Mouse (Mus musculus): ENCODE measurements around the gene Slc35b1.

Gene Slc35b1

GRCm38 (mm10) chr11:95384319-95384972, at the start of gene Slc35b1:
TSS of gene Slc35b1 (plus strand) at chr11:95384692.
- peak; percentile 93 to 96 for DNase-seq

DNA sequence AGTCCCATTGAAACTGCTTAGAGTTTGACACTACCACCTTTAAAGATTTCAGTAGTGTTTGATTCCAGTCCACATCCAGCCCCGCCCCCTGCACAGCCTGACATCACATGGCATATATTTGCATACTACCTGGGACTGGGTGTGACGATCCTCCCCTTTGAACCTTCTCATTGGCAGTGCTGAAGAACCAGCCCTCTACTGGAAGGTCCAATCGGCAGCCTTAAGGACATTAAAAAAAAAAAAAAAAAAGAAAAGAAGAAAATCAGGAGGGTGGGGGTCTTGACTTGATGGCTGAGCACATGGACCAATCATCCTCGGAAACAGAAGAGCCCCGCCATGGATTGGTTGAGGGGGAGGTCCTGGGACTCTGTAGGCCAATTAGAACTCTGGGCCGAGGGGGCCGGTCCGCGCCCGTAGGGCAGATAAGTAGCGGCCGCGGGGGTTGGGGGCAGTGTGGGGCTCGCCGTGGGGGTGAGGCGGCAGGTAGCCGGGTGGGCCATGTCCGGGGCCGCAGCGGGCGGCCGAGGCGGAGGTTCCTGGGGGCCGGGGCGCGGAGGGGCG, 47.8 kb upstream of the Slc35b1 start, which contains the start of gene Fam117a:
Gene Fam117a (plus strand): TSS at position 451 of the 561 bp plus-strand sequence.
- peak; percentile 29 to 39 for DNase-seq

DNA sequence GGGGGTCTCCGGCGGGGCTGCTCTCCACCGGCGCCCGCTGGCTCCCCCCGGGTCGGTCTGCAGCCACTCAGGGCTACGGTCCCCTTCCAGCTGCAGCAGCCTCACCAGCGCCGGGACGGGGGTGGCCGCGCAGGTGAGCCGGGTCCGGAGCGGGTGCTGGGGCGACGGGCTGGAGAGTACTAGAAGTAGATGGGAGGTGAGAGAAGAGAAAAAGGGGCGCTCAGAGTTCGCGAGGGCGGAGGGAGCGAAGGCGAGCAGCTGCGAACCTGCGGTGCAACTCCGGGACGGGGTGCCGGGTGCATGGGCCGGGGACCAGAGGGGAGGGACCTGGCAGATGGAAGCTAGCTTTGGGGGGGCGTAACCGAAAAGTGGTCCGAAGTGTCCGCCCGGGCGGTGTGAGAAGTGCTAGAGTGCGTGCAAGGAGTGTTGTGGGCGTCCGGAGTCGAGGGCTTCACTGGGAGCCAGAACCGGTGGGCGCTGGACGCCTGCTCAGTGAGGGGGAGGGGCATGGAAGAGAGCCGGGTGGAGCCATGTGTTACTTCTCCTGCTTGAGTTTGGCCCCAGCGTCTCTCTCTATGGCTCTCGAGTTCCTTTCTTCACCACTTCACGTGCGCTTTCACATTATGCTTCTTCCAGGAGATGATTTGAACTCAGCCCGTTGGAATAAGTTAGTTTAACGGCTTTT, 47.2 kb upstream of the Slc35b1 start:
- peak in 1 of 2 experiments; percentile 8 for DNase-seq

DNA sequence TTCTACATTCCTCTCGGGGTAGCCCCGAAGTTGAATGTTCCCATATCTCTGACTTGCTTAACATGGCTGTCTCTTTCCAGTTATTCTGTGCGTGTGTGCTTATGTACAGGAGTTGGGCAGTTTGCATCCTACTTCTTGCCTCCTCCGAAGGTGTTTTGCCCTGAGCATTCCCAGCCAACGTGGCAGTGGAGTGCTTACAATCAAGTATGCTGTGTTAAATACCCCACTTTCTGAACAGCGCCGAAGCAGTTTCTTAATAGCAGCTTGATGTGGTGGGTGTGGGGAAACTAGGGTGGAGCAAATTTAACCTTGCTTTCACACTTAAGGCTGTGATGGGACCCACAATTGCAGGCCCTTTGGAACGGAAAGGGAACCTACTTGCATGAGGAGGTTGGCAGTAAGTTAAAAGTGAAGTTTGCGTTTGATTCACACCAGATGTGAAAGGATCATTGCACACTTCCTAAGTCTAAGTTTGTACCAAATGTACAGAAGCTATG, 46.6 kb upstream of the Slc35b1 start:
- no peak for DNase-seq

- no peak for DNase-seq
These were observed 44.9 kb upstream of the Slc35b1 start for GRCm38 (mm10) chr11:95339471-95340021.

GRCm38 (mm10) chr11:95340259-95340658, 44.2 kb upstream of the Slc35b1 start:
- DNase-seq: no peak

GRCm38 (mm10) chr11:95340664-95341063, 43.8 kb upstream of the Slc35b1 start:
- no peak for DNase-seq

- no peak for DNase-seq
These were observed 41.3 kb upstream of the Slc35b1 start for GRCm38 (mm10) chr11:95343180-95343579.

- DNase-seq: no peak
These were observed 40.3 kb upstream of the Slc35b1 start for GRCm38 (mm10) chr11:95344181-95344580.

DNA sequence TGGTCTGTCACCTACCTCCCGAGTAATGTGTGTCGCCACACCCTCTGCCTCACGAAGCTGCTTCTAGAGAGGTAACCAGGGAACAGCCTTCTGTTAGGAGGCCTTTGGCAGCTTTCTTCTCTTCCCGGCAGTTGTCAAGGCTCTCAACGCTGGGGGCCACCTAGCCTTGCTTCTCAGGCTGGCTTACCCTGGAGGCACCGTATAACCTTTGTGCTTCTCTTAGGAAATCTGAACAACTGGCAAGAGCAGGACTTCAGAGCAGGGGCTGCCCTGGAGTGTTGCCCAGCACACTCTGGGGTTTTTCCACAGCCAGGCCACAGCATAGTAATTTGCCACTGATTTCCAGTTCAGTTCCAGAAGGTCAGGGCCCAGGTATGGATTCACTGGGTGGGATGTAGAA, 34.2 kb upstream of the Slc35b1 start:
- DNase-seq: no peak

DNA sequence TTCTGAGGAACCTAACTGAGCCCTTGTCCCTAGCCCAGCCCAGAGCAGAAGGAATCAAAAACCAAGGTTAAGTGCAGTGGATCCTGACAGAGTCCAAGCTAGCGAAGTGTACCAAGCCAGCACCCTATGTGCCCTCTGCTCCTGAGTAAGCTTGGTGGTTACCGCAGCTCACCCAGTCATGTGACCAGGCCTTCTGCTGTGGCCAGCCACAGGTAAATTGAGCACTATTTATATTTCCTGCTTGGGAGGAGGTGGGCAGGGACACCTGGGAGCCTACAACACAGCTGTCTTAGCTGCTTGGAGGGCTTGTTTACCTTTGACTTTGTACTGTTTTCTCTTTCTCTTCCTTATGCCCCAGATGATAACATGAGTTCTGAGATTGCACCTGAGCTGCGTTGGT, 33.5 kb upstream of the Slc35b1 start:
- no peak for DNase-seq

GRCm38 (mm10) chr11:95352686-95353085, 31.8 kb upstream of the Slc35b1 start:
- no peak for DNase-seq

DNA sequence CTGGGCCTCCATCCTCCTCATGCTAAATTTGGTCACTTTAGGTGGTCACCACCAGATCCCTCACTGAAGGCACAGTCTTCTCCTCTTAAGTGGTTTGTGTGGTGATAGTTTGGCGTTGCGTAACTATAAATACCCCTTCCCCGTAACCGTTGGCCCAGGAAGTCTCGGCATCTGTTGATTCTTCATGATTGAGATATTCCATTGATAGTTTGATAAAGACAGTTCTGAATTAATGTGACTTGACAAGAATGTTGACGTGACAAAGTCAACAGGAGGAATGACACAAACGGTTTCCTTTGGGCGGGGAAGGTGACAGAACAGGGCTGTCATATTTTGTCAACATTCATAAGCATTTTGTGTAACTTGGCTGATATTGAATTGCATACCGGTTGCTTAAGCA, 31.3 kb upstream of the Slc35b1 start:
- no peak for DNase-seq

- no peak for DNase-seq
These were observed 30.1 kb upstream of the Slc35b1 start for GRCm38 (mm10) chr11:95354228-95354944.

DNA sequence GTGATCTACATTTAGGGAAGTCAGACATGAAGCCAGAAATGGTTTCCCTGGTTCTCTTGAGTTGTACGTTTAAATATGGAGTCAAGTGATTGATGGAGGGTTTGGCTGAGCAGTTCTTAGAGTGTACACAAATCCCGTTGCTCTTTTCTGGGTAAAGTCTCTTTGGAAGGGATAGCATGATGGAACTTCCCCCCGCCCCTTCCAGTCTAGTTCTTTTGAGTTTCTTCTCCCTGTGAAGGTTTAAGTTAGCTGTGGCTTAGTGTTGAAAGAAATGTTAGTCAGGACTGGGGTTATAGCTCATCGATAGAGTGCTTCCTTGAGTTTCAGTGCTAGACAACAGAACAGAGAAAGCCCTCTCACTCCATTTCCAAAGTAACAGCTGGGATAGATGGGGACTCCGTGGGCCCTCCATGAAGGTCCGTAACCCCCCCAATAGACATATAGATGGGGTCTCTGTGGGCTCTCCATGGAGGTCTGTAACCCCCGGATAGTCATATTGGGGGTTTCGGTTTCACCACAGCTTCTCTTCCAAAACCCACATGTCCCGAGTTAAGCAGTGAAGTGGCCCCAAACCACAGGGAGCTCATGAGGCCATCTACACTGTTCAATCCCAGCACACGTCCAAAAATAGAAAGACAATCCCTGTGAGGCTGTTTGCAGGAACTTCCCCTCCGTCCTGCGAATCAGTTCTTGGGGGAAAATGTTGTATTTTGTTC, 29.4 kb upstream of the Slc35b1 start:
- no peak for DNase-seq

DNA sequence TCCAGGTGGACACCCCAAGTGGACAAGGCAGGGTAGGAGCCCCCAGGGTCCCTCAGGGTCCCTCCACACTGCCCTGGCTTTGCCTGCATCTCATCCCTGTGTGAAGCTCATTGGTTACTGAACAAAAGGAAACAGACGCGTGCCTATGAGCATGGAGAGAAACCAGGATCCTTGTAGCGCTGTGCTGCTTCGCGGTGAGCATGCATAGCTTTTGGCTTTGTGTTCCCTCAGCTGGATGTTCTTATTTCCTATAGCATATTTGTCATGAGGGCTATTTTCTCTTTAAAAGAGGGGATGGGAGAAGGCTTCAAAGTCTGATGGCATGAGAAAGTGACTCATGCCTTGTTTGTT, 28.9 kb upstream of the Slc35b1 start:
- DNase-seq: no peak

DNA sequence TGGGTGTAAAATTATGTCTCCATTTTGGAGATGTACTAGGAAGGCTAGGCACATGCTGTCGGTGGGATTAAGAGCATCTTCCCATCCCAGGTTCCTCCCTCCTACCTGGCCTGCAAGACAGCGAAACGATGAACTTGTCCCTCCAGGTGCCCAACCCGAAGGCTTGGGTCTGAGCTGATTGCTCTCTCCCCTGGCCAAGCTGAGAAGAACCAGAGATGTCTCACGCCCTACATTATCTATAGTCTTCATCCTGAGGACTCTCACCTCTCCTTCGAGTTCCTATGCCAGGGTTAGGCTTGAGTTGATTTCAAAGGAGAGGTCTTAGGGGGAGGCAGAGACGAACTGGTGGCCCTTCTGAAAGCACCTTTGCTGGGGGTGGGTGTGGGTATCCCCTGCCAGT, 28.5 kb upstream of the Slc35b1 start:
- no peak for DNase-seq

DNA sequence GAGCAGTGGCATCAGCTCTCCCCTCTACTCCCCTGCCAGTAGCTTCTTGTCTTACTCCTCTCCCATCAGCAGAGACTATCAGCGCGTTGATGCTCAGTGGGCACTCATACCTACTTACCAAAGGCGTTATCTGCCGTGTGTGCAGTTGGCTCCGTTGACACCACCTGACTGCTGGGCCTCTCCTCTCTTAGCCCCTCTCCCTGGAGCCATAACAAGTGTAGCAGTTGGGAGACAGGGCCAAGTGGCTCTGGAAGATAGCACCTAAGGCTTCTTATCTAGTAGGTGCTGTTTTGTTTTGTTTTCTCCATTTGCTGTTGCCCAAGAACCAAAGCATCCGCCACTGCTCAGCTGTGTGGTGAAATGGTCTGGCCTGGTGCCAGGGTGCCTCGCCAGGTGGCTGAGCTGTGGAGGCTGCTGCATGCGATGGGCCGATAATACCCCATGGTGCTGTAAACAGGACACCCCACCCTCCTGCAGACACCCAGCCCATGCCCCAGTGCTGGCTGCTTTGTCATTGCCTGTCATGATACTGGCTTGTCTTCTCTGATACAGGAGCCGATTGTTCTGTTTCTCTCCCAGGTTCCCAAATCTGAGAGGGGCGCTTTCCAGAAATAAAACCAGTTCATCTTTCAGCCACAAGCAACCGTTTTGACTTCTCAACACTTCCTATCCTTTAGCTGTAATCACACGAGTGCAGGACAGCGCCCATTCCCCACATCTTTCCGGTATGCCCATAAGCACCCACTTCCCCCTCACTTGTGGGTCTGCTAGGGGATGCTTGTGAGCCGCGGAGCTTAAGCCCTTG, 27.8 kb upstream of the Slc35b1 start:
- DNase-seq: peak; percentile 33 to 50

DNA sequence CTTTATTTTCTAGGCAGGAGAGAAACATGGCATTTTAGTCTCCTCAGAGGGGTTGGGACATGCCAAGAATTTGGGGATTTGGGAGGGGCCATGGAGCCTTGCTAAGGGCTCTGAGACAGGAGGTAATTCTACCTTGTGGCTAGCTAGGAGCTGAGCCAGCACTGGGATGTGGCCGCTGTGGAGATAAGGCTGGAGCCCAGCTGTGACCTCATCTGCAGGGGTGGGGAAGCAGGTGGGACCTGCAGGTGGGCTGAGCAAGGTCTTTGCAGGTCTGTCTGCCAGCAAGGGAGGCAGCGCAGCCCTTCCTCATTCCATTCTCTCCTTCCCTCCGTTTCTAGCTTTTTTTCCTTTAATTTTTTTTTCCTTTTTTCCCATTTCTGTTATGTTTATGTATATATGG, 26.2 kb upstream of the Slc35b1 start:
- no peak for DNase-seq

DNA sequence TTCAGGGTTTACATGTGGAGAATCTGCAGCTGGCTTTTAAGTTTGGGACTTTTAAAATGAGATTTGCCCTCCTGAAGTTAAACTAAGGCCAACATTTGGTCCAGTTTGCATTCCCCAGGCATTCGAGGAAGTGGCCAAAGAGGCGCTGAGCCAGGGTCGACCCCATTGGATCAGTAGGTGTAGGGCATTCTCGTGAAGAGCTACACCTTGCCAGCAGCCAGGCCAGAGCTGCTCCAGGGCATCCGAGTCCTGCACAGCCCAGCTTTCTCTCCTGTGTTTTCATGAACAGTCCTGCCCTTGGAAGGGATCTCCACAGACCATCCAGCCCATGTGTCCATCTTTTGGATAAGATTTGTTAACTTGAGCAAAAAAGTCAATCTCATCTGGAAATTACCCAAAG, 20.1 kb upstream of the Slc35b1 start:
- no peak for DNase-seq

- no peak for DNase-seq
These were observed 18.9 kb upstream of the Slc35b1 start for GRCm38 (mm10) chr11:95365596-95365995.

Measured in cerebellum, postnatal 36 days (tissue).